Mouse (Mus musculus) intestine, embryonic 15.5 days (tissue): ENCODE data around the gene Pard6b. TPM values are rescaled to one million over a fixed set of nuclear protein-coding genes. Genes with fewer than 3 reads are reported as not detected.

Source experiments
- ATAC-seq: fragments of 200-750 bp; cut with Nextera tagmentation; 2 replicates; pipeline ENCODE4 v1.8.0; 2017; ENCODE audit warnings: moderate TSS enrichment, moderate library complexity
- H3K27ac ChIP-seq: fragments of 300-500 bp; sonication (generic); 2 replicates; pipeline ENCODE4 v1.5.1; 2015; ENCODE audit warnings: mild to moderate bottlenecking, inconsistent platforms
- H3K27me3 ChIP-seq: fragments of 300-500 bp; sonication (generic); replicated peaks from 2 replicates; pipeline ENCODE4 v1.6.1; 2015; ENCODE audit warnings: inconsistent platforms
- H3K36me3 ChIP-seq: fragments of 300-500 bp; sonication (generic); 2 replicates; pipeline ENCODE4 v1.6.1; 2015; ENCODE audit warnings: inconsistent platforms
- H3K4me1 ChIP-seq: fragments of 300-500 bp; sonication (generic); replicated peaks from 2 replicates; pipeline ENCODE4 v1.6.1; 2015; ENCODE audit warnings: inconsistent platforms
- H3K4me2 ChIP-seq: fragments of 300-500 bp; sonication (generic); replicated peaks from 2 replicates; pipeline ENCODE4 v1.6.1; 2015; ENCODE audit warnings: mild to moderate bottlenecking, inconsistent platforms
- H3K4me3 ChIP-seq: fragments of 300-500 bp; sonication (generic); replicated peaks from 2 replicates; pipeline ENCODE4 v1.5.1; 2015; ENCODE audit warnings: inconsistent platforms
- H3K9ac ChIP-seq: fragments of 300-500 bp; sonication (generic); 2 replicates; pipeline ENCODE4 v1.6.1; 2015; ENCODE audit warnings: inconsistent platforms
- H3K9me3 ChIP-seq: fragments of 300-500 bp; sonication (generic); 2 replicates; pipeline ENCODE4 v1.6.1; 2016; ENCODE audit warnings: inconsistent platforms
- WGBS: fragments of 180-500 bp; shearing (Covaris S2); methylation state at CpG from one replicate; pipeline ENCODE4 v1.1.7; 2015; 5-methylcytosine and 5-hydroxymethylcytosine counted together
- polyA plus RNA-seq: library from polyadenylated mRNA; unstranded; fragments of >200 nt; fragmentation: Nextera tagmentation; extraction: Ambion mirVana; gene quantifications from 2 replicates; pipeline ENCODE4 v1.2.1, GENCODE M21; 2015

Gene Pard6b
- polyA plus RNA-seq, result 16.9 and 17.4 TPM in 2 replicates

DNA sequence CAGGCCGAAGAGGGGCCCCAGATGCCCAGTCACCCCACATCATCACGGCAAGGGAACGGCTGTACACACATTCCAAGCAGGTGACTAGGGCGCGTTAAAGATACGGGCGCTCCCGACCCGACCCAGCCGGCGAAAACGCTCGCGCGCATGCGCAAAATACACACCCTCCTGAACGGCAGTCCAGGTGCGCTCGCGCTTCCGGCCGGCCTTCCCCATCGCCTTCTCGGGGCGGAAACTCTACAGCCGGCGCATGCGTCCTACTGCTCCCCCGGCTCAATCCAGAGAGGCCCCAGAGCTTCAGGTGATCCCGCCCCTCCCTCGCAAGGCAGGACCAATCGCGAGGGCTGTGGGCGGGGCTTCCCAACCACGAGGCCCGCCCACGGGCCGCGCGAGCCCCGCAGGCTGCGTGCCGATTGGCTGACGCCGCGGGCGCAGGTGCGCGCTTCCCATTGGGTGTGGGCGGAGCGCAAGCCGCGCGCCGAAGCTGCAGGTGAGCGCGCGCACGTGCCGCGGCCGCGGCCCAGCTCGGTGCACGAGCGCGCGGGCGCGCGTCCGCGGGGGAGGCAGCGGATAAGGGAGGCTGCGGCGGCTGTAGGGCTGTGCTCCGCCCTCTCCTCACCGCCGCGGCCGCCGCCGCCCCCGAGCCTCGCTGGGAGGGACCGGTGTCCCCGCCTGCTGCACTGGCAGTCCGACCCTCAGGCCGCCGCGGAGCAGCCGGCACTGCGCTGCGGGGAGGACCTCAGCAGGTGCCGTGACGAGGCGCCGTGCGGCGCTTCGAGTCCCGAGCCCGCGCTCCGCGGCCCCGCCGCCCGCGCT lies at the start of gene Pard6b:
Gene Pard6b, plus strand, starts transcription at position 574 of the 816 bp plus-strand sequence.
- ATAC-seq, result peak; percentile 91
- Histone ChIP-seq H3K4me3 (peak within 1 kb of the TSS; percentile 75), H3K27ac (peak within 1 kb of the TSS; percentile 86), H3K4me2 (peak within 1 kb of the TSS; percentile 94), H3K27me3 (no peaks in the 10 kb centered on the region; the same call in 1 of the 2 replicates), H3K9ac (peak within 1 kb of the TSS; percentile 78), H3K9me3 (no peaks in the 10 kb centered on the region), H3K36me3 (no peaks in the 10 kb centered on the region), H3K4me1 (peaks cover 18% of the 10 kb centered on the region)
- WGBS, result under 1% methylated on average over 105 of the region's 110 CpGs

- WGBS, result 73% methylated on average over 2 of the region's 2 CpGs
Observed at GRCm38 (mm10) chr2:168031842-168032241, 49.0 kb upstream of the Pard6b start.

DNA sequence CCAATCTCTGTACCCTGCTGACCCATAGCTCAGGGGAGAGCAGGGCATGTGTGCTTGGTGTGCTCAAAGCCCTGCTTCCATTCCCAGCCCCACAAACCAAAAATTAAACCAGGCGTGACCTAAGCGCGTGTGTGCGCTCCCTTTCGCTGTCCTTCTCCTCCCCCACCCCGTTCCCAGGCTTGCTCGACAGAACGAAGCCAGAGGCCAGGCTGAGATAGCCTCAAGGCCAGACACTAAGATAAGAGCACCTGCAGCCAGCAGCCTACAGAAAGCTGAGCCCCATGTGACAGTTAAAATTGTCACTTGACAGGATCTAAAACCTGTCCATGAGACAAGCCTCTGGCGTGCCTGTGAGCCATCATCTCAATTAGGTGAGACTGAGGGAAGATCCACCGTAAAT lies 46.9 kb upstream of the Pard6b start:
- WGBS, result 50% methylated on average over 10 of the region's 10 CpGs
- Histone ChIP-seq H3K4me1 (peaks cover 16% of the 10 kb centered on the region), H3K27ac (no peak overlapping the region; the same call in 1 of the 2 replicates), H3K27me3 (no peaks in the 10 kb centered on the region), H3K4me3 (no peak overlapping the region), H3K9ac (no peak overlapping the region), H3K36me3 (no peaks in the 10 kb centered on the region), H3K4me2 (no peak overlapping the region), H3K9me3 (no peaks in the 10 kb centered on the region)
- ATAC-seq, result peak; percentile 67

More at GRCm38 (mm10) chr2:168031842-168032241, 49.0 kb upstream of the Pard6b start:
- H3K4me1 ChIP-seq, result peaks cover 12% of the 10 kb centered on the region
- ATAC-seq, result peak; percentile 44
- H3K27ac ChIP-seq, result no peak overlapping the region
- no peak overlapping the region for H3K9ac ChIP-seq
- no peaks in the 10 kb centered on the region for H3K9me3 ChIP-seq
- no peaks in the 10 kb centered on the region for H3K36me3 ChIP-seq
- H3K27me3 ChIP-seq, result no peaks in the 10 kb centered on the region
- no peak overlapping the region for H3K4me2 ChIP-seq
- no peak overlapping the region for H3K4me3 ChIP-seq

DNA sequence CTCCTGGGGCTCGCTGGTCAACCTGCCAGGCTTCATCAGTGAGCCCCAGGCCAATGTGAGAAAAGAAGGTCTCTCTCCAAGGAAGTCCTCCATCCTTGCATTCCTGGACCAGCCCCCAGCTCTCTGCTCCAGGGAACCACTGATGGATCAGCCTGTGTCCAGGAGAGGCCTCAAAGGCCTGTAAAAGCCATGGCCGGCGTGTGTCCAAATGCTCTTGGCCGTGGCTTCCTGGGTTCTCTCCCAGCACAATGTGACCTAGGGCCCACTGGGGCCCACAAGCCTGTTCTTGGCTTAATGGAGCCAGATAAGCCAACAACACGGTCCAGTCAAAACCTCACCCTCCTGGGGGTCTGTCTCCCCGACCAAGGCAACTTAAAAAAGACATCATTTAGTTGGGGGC lies 44.9 kb upstream of the Pard6b start:
- no peak overlapping the region for H3K4me2 ChIP-seq
- no peaks in the 10 kb centered on the region for H3K9me3 ChIP-seq
- 91% methylated on average over 6 of the region's 6 CpGs for WGBS
- no peak overlapping the region for H3K4me3 ChIP-seq
- ATAC-seq, result no peak
- no peaks in the 10 kb centered on the region for H3K27me3 ChIP-seq
- H3K36me3 ChIP-seq, result no peaks in the 10 kb centered on the region
- H3K9ac ChIP-seq, result no peak overlapping the region
- peaks cover 16% of the 10 kb centered on the region for H3K4me1 ChIP-seq
- H3K27ac ChIP-seq, result no peak overlapping the region

GRCm38 (mm10) chr2:168037063-168037462 lies 43.7 kb upstream of the Pard6b start:
- WGBS, result 20% methylated on average over 3 of the region's 3 CpGs
- Histone ChIP-seq H3K4me2 (no peak overlapping the region), H3K4me1 (peaks cover 11% of the 10 kb centered on the region), H3K27ac (peak overlapping the region; percentile 34; the same call in 1 of the 2 replicates), H3K36me3 (no peaks in the 10 kb centered on the region), H3K9me3 (no peaks in the 10 kb centered on the region), H3K9ac (no peak overlapping the region), H3K27me3 (no peaks in the 10 kb centered on the region), H3K4me3 (no peak overlapping the region)
- peak; percentile 59 for ATAC-seq

GRCm38 (mm10) chr2:168040751-168041150 lies 40.1 kb upstream of the Pard6b start:
- no peaks in the 10 kb centered on the region for H3K36me3 ChIP-seq
- no peaks in the 10 kb centered on the region for H3K27me3 ChIP-seq
- 49% methylated on average over 3 of the region's 3 CpGs for WGBS
- no peak overlapping the region for H3K4me2 ChIP-seq
- H3K4me1 ChIP-seq, result peaks cover 24% of the 10 kb centered on the region
- no peaks in the 10 kb centered on the region for H3K9me3 ChIP-seq
- H3K27ac ChIP-seq, result no peak overlapping the region
- ATAC-seq, result no peak
- no peak overlapping the region for H3K4me3 ChIP-seq
- H3K9ac ChIP-seq, result no peak overlapping the region

- Histone ChIP-seq H3K9ac (no peak overlapping the region), H3K36me3 (no peaks in the 10 kb centered on the region), H3K4me2 (no peak overlapping the region), H3K27me3 (no peaks in the 10 kb centered on the region), H3K4me1 (peaks cover 27% of the 10 kb centered on the region), H3K4me3 (no peak overlapping the region), H3K27ac (no peak overlapping the region), H3K9me3 (no peaks in the 10 kb centered on the region)
- no peak for ATAC-seq
- 86% methylated on average over 6 of the region's 6 CpGs for WGBS
Observed at GRCm38 (mm10) chr2:168042019-168042418, 38.8 kb upstream of the Pard6b start.

DNA sequence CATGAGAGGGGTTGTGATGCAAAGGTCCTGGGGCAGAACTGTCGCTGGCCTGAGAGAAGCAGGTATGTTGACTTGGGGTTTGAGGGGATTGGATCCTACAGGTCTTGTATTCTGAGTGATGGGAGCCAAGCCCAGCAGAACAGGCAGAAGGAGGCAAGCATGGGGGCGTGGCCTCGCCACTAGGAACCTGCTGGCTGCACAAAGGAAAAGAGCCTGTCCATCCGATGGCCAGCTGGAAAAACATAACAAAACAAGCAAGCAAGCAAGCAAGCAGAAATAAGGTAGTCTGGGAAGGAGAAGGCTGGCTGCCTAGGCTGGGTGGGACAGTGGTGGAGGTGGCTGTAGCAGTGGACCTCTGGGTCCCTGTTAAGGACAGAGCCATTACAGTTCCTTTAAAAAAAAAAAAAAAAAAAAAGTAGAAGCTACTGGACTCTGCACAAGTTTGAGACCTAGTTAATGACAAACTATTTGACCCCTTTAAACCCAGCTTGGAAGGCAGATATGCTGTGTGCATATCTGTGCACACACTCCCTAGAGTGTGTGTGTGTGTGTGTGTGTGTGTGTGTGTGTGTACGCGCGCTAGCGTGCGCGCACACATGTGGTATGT lies 36.0 kb upstream of the Pard6b start:
- Histone ChIP-seq H3K27ac (peak overlapping the region; percentile 90), H3K9ac (no peak overlapping the region), H3K27me3 (no peaks in the 10 kb centered on the region), H3K4me2 (peak overlapping the region; percentile 27), H3K36me3 (no peaks in the 10 kb centered on the region), H3K4me3 (no peak overlapping the region), H3K4me1 (peaks cover 43% of the 10 kb centered on the region), H3K9me3 (no peaks in the 10 kb centered on the region)
- WGBS, result 78% methylated on average over 10 of the region's 10 CpGs
- ATAC-seq, result peak; percentile 52

- H3K9ac ChIP-seq, result no peak overlapping the region
- 68% methylated on average over 13 of the region's 13 CpGs for WGBS
- H3K4me2 ChIP-seq, result peak overlapping the region; percentile 27; the same call in 1 of the 2 replicates
- no peaks in the 10 kb centered on the region for H3K36me3 ChIP-seq
- ATAC-seq, result peak; percentile 34
- H3K4me3 ChIP-seq, result no peak overlapping the region
- H3K9me3 ChIP-seq, result no peaks in the 10 kb centered on the region
- peak overlapping the region; percentile 90 for H3K27ac ChIP-seq
- H3K27me3 ChIP-seq, result no peaks in the 10 kb centered on the region
- H3K4me1 ChIP-seq, result peaks cover 46% of the 10 kb centered on the region
Observed at GRCm38 (mm10) chr2:168045357-168045756, 35.4 kb upstream of the Pard6b start.

DNA sequence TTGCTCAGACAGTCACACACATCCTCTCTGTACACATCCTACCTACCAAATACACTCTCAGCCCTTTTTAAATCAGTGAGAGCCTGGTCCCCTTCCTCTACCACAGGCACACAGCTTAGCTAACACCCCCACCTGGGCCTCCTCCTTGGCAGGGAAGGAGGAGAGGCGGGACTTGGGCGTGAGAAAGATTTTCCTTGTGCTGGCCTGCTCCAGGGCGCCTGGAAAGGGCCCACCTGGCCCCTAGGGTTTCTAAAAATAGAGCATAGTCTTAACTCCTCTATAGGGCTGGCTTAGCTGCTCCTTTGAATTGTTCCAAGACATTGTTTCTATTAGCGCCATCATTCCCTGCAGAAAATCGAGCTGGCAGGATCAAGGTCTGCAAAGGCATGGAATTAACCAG lies 35.0 kb upstream of the Pard6b start:
- Histone ChIP-seq H3K4me3 (no peak overlapping the region), H3K36me3 (no peaks in the 10 kb centered on the region), H3K4me1 (peaks cover 48% of the 10 kb centered on the region), H3K4me2 (peak overlapping the region; percentile 27; the same call in 1 of the 2 replicates), H3K9me3 (no peaks in the 10 kb centered on the region), H3K27ac (peak overlapping the region; percentile 90), H3K9ac (no peak overlapping the region), H3K27me3 (no peaks in the 10 kb centered on the region)
- 16% methylated on average over 5 of the region's 5 CpGs for WGBS
- peak; percentile 76 for ATAC-seq

DNA sequence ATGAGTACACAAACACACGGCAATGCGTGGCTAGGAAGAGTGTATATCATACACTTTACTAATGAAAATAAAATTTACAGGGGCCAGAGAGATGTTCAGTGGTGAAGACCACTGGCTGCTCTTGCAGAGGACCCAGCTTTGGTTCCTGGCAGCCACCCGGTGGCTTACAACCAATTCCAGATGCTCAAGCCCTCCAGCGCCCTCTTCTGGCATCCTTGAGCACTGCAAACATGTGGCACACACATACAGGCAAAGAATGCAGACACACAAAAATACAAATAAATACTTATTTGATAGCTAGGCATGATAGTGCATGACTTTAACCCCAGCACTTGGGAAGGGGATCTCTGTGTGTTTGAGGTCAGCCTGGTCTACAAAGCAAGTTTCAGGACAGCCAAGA lies 34.3 kb upstream of the Pard6b start:
- ATAC-seq, result no peak
- Histone ChIP-seq H3K4me3 (no peak overlapping the region), H3K4me1 (peaks cover 49% of the 10 kb centered on the region), H3K27me3 (no peaks in the 10 kb centered on the region), H3K36me3 (no peaks in the 10 kb centered on the region), H3K4me2 (peak overlapping the region; percentile 27), H3K27ac (peak overlapping the region; percentile 90), H3K9me3 (no peaks in the 10 kb centered on the region), H3K9ac (no peak overlapping the region)
- 75% methylated on average over 4 of the region's 4 CpGs for WGBS

DNA sequence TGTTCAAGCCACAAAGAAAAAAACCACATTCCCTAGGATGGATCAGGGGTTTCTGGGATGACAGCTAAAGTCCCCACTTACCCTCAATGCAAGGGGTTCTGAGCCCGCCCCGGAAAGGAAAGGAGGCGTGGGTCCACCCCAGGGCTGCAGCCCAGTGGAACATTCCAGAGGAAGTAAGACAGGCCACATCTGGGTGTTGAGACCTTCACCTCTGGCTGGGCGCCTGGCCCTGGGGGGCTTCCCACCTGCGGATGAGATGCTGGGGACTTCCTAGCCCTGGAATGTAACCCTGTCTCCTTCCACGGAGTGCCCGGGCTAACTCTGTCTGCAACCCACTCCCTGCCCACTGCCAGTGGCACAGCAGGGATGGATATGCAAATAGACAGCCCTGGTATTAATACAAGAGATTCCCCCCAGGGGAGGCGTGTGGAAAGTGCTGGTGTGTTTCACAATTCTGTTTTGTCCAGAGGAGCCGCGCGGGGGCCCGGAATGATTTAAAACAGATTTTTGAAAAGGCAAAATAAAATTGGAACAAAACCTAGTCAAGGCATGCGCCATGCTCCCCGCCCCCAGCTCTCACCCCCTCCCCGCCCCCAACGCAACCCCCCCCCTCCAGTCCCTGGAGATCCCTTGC lies 31.7 kb upstream of the Pard6b start:
- peak overlapping the region; percentile 37; the same call in 1 of the 2 replicates for H3K27ac ChIP-seq
- no peak for ATAC-seq

More for the DNA sequence above, 31.7 kb upstream of the Pard6b start:
- Histone ChIP-seq H3K9me3 (no peaks in the 10 kb centered on the region), H3K27me3 (no peaks in the 10 kb centered on the region), H3K9ac (peak overlapping the region; percentile 66; the same call in 1 of the 2 replicates), H3K4me1 (peaks cover 48% of the 10 kb centered on the region), H3K36me3 (no peaks in the 10 kb centered on the region), H3K4me2 (peak overlapping the region; percentile 93), H3K4me3 (peak overlapping the region; percentile 60)
- 25% methylated on average over 16 of the region's 16 CpGs for WGBS
